Mouse (Mus musculus) c-Kit-positive CD71-positive TER-119-positive erythroid progenitor cells, embryonic 14.5 days (primary cell): ENCODE data around the gene Tmem235.
"Not testable (repeated sequence)": the region's sequence is repeated elsewhere in the genome, so short reads cannot be mapped to it uniquely, and the experiment has no call there.

Experiments
- DNase-seq: peaks from one replicate; pipeline ENCODE4 v3.0.0-alpha.2; 2013; ENCODE audit warnings: low spot score

Gene Tmem235

DNA sequence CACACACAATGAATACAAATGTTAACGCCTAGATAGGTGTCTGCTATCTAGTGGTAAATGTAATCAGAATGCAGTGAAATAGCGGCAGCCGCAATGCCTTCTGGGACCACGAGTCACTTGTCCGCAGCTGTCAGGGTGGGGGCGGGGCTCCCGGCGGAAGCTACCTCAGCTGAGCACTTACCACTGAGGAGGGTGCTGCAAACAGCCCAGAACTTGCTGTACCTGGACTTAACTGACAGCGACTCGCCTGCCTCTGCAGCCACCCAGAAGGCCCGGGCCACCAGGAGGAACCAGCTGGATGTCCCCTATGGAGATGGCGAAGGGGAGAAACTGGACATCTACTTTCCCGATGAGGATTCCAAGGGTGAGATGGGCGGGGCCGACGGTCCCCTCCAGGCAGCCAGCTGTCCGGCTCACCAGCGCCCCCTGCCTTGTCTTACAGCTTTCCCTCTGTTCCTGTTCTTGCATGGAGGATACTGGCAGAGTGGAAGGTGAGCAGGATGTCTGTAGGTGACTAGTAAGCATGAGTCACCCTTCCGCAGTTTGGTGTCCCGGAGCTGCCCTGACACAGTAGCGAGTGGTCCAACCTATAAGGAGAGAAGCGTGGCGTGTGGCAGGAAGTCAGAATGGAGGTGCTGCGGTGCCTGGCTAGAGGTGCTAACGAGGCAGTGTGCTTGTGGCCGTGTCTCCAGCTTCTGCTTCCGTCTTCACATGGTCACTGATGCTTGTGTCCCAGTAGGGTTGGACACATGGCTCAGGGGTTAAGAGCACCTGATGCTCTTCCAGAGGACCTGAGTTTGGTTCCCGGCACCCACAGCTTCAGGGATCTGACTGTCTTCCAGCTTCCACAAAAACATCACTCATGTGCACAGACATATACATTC, 28.2 kb upstream of the Tmem235 start:
- DNase-seq, result peak; percentile 94

DNA sequence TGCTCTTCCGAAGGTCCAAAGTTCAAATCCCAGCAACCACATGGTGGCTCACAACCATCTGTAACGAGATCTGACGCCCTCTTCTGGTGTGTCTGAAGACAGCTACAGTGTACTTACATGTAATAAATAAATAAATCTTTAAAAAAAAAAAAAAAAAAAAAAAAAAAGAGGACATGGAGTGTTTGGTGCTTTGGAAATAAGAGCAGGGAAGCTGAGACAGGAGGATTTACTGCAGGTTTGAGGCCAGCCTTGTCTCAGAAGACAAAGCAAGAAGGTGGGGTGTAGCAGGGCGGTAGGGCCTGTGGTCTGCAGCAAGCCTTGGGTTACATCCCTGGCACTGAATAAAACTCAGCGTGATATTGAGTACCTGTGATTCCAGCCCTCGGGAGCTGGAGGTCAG, 27.0 kb upstream of the Tmem235 start:
- not testable (repeated sequence) for DNase-seq

DNA sequence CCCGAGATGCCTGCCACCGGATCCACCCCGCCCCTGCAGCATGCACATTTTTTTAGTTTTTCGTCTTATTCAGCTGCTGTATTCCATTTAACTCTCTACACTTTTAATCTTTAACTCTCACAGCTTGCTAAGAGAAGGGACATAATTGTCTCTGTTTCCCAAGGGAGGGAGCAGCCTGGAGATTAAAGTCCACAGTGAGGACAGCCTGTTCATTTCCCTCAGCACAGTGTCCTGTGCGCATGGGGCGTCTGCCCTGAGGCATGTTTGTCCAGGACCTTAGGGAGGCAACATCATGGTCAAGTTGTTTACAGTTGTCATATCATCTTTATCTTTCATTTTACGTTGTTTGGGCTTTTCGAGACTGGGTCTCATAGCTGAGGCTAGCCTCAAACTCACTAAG, 26.5 kb upstream of the Tmem235 start:
- no peak for DNase-seq

DNA sequence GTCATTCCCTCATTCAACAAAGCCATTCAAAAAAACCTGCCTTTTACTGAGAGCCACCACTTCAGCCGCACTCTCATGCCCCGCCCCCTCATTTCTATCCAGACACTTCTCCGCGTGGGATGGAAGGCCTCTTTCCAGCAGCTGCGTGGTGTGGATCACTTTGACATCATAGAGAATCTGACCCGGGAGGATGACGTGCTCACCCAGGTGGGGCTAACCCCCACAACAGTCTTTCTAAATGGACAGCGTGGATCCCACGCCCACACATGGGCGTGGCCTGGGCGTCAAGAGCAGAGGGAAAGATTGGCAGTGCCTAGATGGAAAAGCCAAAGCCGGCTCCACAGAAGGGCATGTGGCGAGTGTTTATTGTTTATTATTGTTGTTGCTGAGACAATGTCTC, 24.2 kb upstream of the Tmem235 start:
- DNase-seq, result peak; percentile 78

DNA sequence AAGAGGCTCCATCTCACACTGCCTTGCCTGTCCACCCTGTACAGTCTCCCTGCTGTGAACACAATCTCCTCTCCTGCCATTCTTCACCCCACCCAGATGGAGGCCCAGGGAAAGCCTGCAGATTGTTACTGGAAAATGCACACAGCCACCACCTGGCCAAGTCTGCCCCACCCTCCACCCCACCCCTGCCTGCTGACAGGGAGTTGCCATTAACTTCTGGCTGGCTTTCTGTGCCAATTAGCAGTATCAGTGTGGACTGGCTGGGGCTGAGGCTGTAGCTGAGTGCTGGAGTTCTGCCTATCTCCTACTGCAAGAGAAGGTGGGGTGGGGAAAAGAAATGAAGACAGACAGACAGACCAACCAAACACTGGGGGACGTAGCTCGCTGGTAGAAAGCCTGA, 22.0 kb upstream of the Tmem235 start:
- peak; percentile 81 for DNase-seq

DNA sequence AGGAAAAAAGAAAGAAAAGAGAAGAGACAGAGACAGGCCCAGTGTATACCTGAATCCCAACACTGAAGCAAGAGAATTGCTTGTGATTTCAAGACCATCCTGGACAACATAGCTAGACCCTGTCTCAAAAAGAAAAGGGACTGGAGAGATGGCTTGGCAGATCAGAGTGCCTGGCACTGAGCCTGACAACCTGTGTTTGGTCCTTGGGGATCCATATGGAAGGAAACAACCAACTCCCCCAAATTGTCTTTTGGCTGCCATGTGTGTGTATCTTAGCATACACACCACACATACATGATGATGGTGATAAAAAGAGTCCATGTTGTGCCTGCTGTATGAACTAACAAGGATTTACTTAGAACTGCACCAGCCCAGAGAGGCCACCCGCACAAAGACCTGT, 21.5 kb upstream of the Tmem235 start:
- no peak for DNase-seq

DNA sequence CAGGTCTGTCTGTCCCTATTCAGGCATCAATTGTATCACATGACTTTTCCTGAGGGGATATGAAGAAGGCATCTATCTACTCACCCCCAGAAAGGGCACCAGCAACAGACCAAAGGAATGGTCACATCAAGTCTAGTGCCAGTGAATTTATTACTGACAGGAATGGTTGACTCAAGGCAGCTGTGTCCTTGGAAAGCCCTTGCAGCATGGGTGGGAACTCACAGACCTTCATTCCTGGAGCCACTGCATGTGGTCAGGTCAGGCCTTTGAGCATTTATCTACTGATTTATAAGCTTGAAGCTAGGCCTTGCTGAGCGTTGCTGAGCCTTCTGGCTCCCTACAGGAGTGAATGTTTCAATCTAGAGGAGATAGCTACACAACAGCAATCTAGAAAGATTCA, 19.6 kb upstream of the Tmem235 start:
- no peak for DNase-seq

DNA sequence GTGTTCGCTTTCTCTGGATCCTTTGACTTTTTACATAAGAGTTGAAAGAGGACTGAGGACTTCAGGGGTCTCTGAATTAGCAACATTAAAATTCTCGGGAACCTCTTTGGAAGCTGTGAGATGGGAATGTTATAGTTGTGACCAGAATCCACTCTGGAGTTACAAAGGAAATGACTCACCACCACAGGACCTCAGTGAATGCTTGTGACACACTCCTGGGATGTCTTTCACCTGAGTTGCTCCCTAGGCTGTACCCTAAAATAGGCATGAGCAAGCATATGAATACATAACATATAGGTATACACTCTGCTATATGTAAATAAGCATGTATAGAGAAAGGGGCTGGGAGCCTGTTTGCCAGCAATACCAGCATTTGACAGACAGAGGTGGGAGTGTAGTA, 17.1 kb upstream of the Tmem235 start:
- DNase-seq, result no peak

DNA sequence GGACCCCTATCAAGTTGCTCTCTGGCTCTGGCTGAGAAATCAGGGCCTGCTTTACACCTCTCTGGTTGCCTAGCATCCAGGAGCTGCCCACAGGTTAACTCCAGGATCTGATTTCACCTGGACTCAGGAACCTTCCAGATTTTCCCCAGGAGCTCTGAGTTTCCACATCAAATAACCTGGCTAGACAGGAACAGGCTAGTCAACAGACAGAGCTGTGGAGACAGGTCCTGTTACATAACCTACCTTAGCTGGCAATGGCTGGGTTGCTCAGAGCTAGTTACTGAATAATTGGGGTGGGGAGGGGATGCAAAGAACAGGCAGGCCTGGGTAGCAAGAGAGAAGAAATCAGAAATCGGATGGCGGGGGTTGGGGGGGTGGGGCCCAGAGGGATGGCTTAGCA, 15.6 kb upstream of the Tmem235 start:
- DNase-seq, result no peak

DNA sequence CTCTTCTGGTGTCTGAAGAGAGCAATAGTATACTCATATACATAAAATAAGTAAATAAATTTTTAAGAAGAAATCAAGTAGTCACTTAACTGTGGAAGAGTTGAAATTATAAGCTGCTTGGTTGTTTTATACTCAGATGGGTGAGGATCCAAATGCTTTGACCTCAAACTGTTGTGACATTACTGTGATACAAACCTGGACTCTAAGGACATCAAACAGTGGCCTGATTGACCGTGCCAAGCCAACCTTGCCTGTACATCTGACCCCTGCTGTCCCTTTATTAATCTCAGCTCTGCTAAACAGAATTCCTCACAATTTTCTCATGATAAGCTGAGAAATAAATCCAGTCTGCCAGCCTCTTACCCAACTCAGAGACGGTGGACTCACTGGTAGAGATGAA, 14.9 kb upstream of the Tmem235 start:
- DNase-seq, result no peak

DNA sequence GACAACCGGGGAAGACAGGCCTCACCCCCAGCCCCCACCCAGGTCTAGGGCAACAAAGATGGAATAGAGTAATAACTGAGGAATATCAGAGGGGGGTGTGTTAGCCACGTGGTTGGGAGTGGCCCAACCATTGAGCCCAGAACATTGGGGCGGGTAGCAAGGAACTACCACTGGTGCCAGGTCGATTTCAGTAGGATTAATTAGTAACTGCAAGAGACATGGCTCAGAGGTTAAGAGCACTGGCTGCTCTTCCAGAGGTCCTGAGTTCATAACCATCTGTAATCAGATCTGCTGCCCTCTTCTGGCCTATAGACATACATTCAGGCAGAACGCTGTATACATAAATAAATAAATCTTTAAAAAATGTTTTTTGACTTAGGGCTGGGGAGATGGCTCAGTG, 13.9 kb upstream of the Tmem235 start:
- DNase-seq, result no peak

DNA sequence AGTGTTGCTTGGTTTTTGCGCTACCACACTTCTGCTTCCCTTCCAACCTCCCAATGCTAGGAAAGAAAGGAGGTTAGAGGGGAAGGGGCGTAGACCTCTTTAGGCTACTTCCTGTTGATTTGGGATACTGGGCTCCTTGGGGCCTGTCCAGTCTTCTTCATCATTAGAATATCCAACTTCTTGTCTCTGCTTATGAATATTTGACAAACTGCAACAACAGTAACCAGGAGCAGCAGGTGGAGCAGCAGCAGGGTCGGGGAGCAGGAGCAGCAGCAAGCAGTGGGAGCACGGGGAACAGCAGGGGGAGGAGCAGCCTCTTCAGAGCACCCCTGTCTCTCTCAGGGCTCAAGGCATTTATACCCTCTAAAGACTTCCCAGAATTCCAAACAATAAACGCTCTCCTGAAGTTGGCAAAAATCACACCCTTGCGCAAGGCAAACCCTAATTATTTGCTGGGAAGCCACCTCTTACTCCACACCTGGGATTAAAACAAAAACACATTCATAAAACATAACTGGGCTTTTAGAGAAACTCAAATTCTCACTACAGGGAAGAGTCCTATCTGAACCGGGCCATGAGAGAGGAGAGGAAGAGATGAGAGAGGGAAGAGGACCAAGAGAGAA, 12.8 kb upstream of the Tmem235 start:
- no peak for DNase-seq

DNA sequence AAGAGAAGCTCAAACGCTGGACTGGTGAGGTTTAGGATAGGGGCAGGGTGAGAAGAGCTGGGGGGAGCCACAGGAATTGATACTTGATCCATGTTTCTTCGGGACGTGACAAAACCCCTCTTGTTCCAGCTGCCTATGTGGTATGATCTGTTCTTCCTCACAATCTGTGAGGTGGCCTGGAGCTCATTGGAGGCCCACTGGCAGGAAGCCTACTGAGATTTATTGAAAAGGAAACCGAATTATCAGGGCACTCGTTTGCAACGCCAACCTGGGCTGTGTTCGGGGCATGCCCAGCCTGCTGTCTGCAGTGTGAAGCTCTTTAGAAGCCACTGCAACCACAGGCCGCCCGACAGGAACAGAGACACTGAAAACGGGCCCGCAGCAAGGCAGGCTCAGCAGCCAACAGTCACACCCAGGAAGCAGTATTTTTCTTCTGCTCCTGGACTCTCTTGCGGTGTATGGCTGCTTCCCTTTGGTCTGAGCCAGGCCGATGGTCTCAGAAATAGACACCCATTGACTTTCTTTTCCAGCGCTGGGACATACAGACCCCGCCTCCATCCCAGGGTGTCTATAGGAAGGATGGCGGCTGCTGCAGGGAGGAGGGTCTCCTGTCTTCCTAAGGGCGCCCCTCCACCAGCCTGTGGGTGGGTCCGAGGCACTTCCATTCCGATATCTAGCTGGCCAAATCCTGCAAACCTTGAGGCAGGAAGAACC, 12.1 kb upstream of the Tmem235 start:
- DNase-seq, result no peak

DNA sequence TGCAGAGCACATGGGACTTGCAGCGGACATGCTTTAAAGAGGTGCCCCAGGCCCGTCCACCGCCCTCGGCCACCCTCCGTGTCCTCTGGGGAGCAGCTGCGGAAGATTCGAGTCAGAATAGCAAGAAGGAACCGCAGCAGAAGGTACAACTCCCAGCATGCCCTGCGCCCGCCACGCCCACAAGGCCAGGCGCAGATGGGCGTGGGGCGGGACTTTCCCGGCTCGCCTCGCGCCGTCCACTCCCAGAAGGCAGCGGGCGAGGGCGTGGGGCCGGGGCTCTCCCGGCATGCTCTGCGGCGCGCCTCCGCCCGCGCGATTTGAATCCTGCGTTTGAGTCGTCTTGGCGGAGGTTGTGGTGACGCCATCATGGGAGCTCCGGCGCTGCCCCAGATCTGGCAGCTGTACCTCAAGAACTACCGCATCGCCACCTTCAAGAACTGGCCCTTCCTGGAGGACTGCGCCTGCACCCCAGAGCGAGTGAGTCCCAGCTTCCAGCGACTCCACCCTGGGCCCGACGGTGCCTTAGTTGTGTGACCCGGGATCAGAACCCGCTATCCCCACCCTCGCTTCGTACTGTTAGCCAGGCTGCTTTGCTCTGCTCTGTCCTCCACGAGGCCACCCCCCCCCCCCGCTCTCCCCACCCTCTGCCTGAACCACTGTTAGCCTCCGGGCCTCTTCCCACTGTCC, 11.4 kb upstream of the Tmem235 start, which contains the start of gene Birc5:
Gene Birc5, plus strand, starts transcription at position 267 of the 687 bp plus-strand sequence.
- peak; percentile 96 for DNase-seq

DNA sequence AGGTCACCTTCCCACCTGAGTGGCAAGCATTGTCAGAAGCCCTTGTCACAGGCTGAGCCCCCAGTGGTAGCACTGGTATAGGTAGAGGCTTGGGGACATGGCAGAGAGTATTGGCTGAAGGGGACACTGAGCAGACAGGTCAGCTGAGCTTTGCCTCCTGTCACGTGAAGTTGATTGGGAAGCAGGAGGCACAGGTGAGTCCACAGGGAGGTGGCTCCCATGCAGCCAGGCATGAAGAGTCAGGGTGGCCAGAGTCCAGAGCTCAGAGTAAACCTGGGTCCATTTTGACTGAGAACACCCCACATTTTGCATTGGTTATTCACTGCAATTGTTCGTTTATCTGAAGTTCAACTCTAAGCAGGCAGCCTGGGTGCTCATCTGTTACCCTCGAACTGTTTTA, 7.7 kb upstream of the Tmem235 start:
- no peak for DNase-seq

DNA sequence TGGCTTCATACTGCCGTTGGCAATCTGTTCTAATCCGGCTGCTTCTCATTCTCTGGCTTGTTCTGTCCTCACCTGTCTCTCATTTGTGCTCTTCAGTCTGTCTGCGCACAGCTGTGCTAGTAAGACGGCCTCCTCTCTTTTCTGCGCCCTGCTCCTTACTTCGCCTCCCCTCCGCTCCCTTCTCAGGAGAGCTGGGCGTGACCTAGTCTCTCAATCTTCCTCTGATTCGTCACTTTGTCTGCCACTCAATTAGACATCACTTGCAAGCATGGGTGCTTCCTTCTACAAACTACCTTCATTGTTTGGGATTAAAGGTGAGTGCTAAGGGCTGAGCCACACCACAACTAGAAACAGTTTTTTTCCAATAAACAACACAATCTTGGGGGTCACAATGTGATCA, 6.3 kb upstream of the Tmem235 start:
- DNase-seq, result no peak

DNA sequence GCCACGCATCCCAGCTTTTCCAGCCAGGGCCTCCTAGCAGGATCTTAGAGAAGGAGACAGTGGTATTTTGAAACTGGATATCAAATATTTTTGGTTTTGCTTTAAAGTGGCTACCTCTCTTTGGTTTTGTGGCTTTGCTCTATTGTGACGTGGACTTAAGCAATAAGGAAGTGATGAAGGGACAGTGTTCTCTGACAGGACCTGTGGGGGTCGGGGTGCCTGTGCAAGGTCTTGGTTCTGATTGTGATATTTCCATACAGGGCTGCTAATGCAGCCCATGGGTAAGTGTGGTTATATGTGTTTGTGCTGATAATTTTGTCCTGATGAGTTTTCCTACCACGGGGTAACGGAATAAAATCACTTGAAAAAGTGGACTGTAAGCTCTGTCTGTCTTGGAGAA, 5.2 kb upstream of the Tmem235 start:
- DNase-seq, result no peak

DNA sequence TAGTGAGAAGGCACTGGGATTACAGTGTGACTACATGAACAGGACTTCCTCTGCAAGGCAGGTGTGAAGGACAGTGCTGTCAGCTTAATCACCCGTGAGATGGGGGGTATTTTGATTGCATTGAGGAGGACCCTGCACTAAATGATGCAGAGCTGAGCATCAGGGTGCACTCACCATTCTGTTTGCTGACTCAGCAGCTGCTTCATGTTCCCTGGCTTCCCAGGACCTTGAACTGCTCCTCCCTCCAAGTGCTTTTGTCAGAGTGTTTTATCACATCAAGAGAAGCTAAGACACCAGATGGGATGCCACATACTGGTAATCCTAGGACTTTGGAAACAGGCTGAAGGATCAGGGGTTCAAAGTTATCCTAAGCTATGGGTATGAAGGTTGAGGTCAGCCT, 4.6 kb upstream of the Tmem235 start:
- no peak for DNase-seq

DNA sequence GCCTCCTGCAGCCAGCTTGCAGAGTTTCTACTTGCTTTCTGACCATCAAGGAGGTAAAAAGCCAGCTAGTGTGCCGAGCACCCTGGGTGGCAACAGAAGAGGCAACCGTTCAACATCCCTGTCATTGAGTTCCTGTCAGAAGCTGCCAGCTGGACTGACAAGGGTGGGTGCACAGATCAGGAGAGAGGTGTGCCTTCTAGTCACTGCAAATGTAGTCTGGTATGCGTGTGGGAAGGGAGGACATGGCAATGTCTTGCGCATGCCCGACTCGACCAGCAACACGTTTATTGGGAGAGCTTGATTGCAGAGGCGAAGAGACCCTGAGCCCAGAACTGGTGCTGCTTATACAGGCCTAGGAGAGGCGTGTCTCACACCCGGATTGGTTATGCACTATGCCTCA, 3.1 kb upstream of the Tmem235 start:
- DNase-seq, result no peak

DNA sequence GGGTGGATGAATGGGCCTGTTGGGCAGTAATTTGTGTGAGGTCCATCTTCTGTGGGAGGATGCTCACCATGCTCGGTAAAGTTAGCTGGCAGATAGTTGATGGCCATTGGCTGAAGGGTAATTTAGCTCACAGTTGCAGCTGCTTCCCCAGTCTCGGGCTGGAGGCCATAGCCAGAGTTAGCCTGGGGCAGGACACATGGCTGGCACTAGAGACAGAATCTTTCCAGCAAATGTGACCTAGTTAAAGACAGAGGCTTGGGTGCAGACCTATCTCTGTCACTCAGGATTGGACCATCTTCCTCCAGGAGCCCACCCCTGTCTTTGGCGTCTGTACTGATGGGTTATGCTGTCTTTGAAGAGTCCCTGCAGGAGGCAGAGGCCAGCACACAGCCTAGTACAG, 2.2 kb upstream of the Tmem235 start:
- no peak for DNase-seq

DNA sequence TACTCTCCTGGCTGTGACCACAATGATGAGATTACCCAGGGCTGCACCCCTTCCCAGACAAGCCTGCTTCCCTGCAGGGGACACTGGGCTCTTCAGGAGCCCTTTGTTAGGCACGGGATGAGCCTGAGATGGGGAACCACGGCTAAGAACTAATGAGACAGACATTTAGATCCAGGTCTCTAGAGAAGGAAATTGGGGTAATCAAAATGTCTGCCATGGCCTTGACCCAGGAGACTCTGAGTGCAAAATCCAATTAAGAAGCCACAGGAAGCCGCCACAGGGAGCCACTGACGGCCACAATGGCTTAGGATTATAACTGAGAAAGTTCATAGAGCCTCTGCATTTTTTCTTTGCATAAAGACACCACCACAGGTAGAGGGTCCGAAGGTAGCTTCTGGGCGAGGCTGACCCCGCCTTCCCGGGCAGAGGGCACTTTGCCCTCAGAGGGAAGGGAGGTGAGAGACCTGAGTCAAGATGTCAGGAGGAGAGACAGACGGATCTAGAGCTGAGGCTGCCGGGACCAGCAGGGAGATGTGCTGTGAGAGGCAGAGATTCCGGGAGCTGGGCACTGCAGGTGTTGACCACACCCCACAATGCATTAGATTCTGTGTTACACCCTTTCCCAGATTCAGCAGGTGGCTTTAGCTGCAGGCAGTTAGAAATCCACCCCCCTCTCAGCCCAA, 2.8 kb downstream of the Tmem235 start:
- no peak for DNase-seq

DNA sequence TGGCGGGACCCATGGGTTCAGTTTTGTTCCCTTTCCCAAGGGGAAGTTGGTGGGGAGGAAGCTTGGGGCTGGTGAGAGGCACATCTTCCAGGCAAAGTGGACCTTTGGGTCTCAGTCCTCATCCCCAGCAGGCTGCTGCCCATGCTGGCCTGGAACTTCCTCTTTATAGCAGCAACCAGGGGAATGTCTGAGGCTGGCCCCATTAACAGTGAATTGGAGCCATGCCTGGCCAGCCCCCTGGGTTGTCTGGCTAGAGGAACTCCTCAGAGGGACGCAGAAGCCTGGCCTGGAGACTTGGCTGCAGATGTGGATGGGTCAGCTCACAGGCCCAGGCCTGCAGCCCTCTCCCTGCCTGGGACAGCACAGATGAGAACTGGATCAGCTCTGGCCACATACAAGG, 4.3 kb downstream of the Tmem235 start:
- no peak for DNase-seq
